Mouse (Mus musculus): ENCODE data around the gene Mtif2. TPM values are rescaled to one million over a fixed set of nuclear protein-coding genes. Genes with fewer than 3 reads are reported as not detected.

Mtif2 gene
- 5.2 and 9.2 TPM in 2 replicates for polyA plus RNA-seq (2012; ENCODE audit: low replicate concordance)

GRCm38 (mm10) chr11:29525988-29526794, at the start of gene Mtif2:
TSS of gene Mtif2 (plus strand) at chr11:29526408.

GRCm38 (mm10) chr11:29514682-29515412, 11.4 kb upstream of the Mtif2 start, which contains the start of gene Prorsd1:
TSS of gene Prorsd1 (minus strand) at chr11:29515033.

GRCm38 (mm10) chr11:29547752-29548503, 21.7 kb downstream of the Mtif2 start, which contains the start of the genes Clhc1 and Rps27a:
TSS of gene Clhc1 (plus strand) at chr11:29547950.
TSS of gene Rps27a (minus strand) at chr11:29548109.

Other genes with a start within 250 kb of the Mtif2 start
- gene Ccdc88a, start 152.8 kb upstream of the Mtif2 start, polyA plus RNA-seq (2012; ENCODE audit: low replicate concordance) = 8.6 and 27.6 TPM in 2 replicates
- 0.30 and 14.8 TPM in 2 replicates for gene Prorsd1, start 11.4 kb upstream of the Mtif2 start, polyA plus RNA-seq (2012; ENCODE audit: low replicate concordance)
- not detected in 2 replicates for gene Clhc1, start 21.5 kb downstream of the Mtif2 start, polyA plus RNA-seq (2012; ENCODE audit: low replicate concordance)
- 30.4 and 125 TPM in 2 replicates for gene Rps27a, start 21.7 kb downstream of the Mtif2 start, polyA plus RNA-seq (2012; ENCODE audit: low replicate concordance)
- gene Rtn4, start 166.5 kb downstream of the Mtif2 start, polyA plus RNA-seq (2012; ENCODE audit: low replicate concordance) = 83.9 and 245 TPM in 2 replicates

Measured in hematopoietic multipotent progenitor cell, adult 10-12 weeks (in vitro differentiated cells).